Mouse (Mus musculus) adrenal gland, postnatal 14 days (tissue): ENCODE data around the gene Trappc12. TPM values are rescaled to one million over a fixed set of nuclear protein-coding genes. Genes with fewer than 3 reads are reported as not detected.

Experiments used
- DNase-seq: peaks from one replicate; pipeline ENCODE4 v3.0.0; 2021; ENCODE audit warnings: mixed read lengths
- microRNA-seq, 2 experiments: library from miRNA; unstranded; fragments of <30 nt; microRNA quantifications; one replicate each; pipeline ENCODE4 v1.2.0; 2021
- total RNA-seq: library from RNA; stranded (reverse); gene quantifications from 2 replicates; pipeline ENCODE4 v1.2.3, GENCODE M21; 2021

Gene Trappc12
- total RNA-seq, 1 experiment from 2014 or later: 34.5 TPM

- no peak for DNase-seq
Measured at GRCm38 (mm10) chr12:28686199-28686879, 63.9 kb downstream of the Trappc12 start.

GRCm38 (mm10) chr12:28685771-28686170 is 64.5 kb downstream of the Trappc12 start:
- no peak for DNase-seq

- DNase-seq: no peak
Measured at GRCm38 (mm10) chr12:28684674-28685073, 65.6 kb downstream of the Trappc12 start.

GRCm38 (mm10) chr12:28675925-28676209 is 74.4 kb downstream of the Trappc12 start:
- DNase-seq: no peak

- DNase-seq: peak; percentile 89
Measured at GRCm38 (mm10) chr12:28675121-28675924, 74.9 kb downstream of the Trappc12 start, which contains the start of gene Adi1. Gene Adi1, plus strand, starts transcription at chr12:28675231.

- DNase-seq: no peak
Measured at GRCm38 (mm10) chr12:28674038-28674720, 76.1 kb downstream of the Trappc12 start.

GRCm38 (mm10) chr12:28667287-28667686 is 83.0 kb downstream of the Trappc12 start:
- no peak for DNase-seq

- no peak for DNase-seq
Measured at GRCm38 (mm10) chr12:28666734-28667133, 83.5 kb downstream of the Trappc12 start.

GRCm38 (mm10) chr12:28662628-28663027 is 87.6 kb downstream of the Trappc12 start:
- DNase-seq: no peak

- peak; percentile 95 for DNase-seq
Measured at GRCm38 (mm10) chr12:28649141-28650110, 100.8 kb downstream of the Trappc12 start, which contains the start of gene Rnaseh1. Gene Rnaseh1, plus strand, starts transcription at chr12:28649602.

Small RNAs within 50 kb of the gene (microRNA-seq; reads per million reads assigned to microRNA genes)
- 0 reads per million in 2 experiments for gene Mir6937

Other genes starting within 250 kb of the Trappc12 start
- gene Dcdc2c, start 198.1 kb downstream of the Trappc12 start, total RNA-seq: 0.22 and 0.26 TPM in 2 replicates
- not detected in 2 replicates for gene Allc, start 167.9 kb downstream of the Trappc12 start, total RNA-seq
- gene Colec11, start 127.1 kb downstream of the Trappc12 start, total RNA-seq: 2.3 and 7.7 TPM in 2 replicates
- 309 and 416 TPM in 2 replicates for gene Rps7, start 114.5 kb downstream of the Trappc12 start, total RNA-seq
- 11.8 and 16.9 TPM in 2 replicates for gene Rnaseh1, start 100.9 kb downstream of the Trappc12 start, total RNA-seq
- gene Adi1, start 75.2 kb downstream of the Trappc12 start, total RNA-seq: 50.8 and 60.3 TPM in 2 replicates
- gene Eipr1, start 1.3 kb upstream of the Trappc12 start, total RNA-seq: 18.5 and 18.6 TPM in 2 replicates